Mouse (Mus musculus): ENCODE measurements around the gene Psmc5.
"Not testable (repeated sequence)": the region's sequence is repeated elsewhere in the genome, so short reads cannot be mapped to it uniquely, and the experiment has no call there.

Psmc5 gene

DNA sequence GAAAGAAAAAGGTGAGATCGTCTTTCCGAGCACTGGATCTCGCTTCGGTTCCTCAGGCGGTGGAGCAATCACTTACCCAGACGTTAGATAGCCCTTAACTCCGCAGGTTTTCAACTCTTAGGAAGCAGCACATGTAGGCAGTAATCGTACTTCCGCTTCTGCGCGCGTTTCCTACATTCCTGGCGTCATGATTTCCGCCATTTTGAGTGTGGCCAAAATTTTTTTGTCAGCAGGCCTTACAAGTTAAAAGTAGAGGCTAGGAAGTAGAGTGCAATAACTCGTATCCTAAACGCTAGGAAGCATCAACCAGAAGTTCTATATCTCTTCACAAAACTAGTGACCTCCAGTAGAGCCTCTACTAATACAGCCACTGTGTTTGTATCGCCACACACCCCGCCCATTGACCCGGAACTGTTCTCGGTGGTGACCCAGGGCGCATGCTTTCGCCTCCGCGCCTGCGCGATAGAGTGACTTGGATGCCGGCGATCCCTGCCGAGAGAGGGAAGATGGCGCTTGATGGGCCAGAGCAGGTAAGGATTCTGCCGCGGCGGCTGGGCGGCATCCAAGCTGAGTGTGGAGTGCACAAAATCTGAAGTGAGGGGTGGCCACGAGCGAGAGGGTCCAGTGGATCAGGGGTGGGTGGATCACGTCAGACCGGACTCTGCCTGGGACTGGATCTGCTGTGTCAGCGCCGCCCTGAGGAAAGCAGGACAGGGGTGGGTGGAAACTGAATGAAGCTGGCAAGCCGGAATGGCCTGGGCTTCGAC lies at the start of gene Psmc5, which contains the start of gene Ftsj3:
TSS of gene Psmc5 (plus strand) at position 470 of the 767 bp plus-strand sequence.
TSS of gene Ftsj3 (minus strand) at position 395 of the 767 bp plus-strand sequence.
- peak; percentile 97 for DNase-seq (ENCODE audit: low spot score)

DNA sequence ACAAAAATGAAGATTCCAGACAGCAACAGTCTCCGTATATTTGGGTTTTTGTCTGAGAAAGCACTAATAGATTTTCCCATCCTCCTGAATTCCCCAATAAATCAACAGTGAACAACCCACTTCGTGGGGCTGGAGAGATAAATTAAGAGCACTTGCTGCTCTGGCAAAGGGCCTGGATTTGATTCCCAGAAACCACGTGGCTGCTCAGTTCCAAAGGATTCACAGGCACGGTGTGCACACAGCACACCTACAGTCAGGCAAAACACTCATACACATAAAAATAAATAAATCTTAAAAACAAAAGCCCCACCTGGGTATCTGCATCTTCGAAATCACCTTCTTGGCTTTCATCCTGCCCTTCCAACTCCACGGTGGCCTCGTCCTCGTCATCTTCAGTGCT lies 43.2 kb upstream of the Psmc5 start:
- no peak for DNase-seq (ENCODE audit: low spot score)

DNA sequence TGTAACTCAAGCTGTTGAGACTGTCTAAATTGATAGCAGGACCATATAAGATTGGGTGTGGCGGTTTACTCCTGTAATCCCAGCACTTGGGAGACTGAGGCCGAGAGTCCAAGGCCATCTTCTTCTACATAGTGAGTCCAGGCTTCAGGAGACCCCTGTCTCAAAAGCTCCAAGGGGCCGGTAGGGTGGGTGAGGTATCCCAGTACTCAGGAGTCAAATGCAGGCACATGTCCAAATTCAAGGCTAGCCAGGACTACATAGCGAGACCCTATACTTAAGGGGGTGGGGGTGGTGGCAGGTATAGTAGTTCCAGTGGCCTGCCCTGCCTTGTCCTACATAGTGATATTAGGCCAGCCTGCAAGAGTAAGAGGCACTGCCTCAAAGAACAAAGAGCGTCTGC lies 41.1 kb upstream of the Psmc5 start:
- no peak for DNase-seq (ENCODE audit: low spot score)

DNA sequence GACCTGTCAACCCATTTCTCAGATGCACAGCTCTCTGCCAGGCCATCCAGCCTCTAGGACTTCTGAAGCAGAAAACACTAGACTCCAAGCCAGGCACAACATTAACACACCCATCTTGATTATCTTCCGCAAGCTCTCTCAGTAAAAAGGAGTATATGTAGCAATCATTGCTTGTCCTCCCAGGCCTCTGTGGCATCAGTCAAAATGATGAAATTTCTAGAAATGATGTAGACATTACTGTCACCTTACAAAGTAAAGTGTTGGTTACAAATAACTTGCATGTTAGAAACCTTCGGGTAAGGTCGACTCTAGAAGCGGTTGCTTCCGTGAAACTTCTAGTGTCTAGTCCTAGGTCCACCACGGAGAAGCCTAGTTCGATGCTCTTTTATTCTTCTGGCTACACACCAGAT lies 40.5 kb upstream of the Psmc5 start:
- no peak for DNase-seq (ENCODE audit: low spot score)

DNA sequence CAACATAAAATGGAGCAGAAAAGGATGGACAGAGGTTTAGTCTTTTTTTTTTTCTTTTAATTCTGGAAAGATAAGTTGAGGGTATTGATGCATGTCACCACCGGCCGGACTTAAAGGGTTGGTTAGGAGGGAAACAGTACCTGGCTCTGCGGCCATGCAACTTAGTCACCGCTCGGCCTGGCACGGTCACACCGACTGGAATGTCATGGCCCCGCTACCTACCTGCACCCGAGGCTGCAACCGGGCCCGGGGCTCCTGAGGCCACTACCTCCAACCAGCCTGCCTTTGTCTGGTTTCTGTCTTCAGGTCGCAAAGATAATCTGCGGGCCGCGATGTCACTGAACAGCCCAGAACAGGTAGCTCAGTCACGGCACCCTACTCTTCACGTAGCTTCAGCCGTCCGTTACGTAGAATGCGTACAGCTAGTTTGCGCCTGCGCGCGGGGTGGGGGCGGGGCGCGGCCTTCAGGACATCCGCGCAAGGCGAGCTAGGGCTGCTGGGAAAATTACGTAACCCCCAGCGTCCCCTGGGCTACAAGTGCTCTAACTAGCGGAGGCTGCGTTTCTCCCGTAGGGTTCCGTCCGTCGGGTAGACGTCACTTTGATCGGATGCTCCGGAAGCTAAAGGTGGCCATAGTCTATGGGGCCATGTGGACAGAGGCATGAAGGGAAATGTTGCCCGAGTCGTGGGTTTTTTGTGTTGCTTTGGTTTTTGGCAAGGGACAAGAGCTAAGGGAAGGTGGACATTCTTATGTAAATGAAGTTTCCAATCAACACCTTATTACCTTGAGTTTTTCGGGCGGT lies 39.8 kb upstream of the Psmc5 start, which contains the start of gene Ccdc47:
TSS of gene Ccdc47 (minus strand) at position 418 of the 803 bp plus-strand sequence.
- DNase-seq (ENCODE audit: low spot score), result peak; percentile 97

DNA sequence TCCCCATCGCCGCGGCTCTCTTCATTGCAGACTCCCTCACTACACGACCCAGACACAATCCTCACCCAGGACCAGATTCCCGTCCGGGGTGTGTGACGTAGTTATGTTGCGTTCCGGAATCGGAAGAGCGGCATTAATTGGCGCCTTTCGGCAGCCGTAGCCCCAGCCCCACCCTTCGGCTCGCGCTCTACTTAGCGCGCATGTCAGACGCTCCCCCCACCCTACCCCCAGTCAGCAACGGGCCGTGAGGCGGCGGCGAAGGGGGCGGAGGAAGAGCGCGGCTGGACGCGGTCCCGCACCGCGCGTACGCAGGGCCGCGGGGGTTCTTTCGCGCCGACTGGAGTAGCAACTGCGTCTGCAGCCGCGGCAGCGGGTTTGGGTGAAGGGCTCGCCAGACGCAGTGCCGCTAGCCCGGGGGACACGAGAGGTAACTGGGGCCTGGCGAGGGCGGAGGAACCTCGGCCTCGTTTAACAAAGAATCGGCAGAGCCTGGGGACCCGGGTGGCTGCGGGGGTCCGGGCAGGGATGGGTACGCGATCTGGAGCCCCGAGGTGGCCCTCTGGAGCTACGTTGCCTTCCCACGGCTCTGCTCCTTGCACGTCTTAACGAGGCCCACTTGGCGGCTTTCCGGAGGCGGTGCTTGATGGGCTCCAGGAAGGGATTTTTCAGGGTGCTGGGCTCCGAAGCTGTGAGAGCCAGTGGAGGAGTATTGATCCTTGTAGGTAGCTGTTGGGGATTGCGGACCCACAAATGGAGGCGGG lies 39.0 kb upstream of the Psmc5 start, which contains the start of gene Ddx42:
TSS of gene Ddx42 (plus strand) at position 197 of the 761 bp plus-strand sequence.
- peak; percentile 92 for DNase-seq (ENCODE audit: low spot score)

DNA sequence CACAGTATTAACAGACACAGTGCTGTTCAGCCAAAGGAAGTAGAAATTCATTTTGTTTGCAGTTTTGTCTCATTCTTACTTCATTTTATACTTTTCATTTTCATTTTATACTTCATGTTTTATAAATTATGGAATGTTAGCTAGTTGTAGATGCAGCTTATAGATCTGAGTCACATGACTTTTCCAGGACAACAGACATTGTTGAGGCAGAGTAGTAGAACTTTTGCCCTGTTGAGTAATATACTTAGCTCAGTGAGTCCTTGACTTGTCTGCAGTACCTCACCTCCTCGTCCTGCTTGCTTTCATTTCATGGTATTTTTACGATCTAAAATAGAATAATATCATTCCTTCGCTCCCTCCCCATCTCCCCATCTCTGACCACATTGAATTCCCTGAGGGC lies 35.4 kb upstream of the Psmc5 start:
- no peak for DNase-seq (ENCODE audit: low spot score)

DNA sequence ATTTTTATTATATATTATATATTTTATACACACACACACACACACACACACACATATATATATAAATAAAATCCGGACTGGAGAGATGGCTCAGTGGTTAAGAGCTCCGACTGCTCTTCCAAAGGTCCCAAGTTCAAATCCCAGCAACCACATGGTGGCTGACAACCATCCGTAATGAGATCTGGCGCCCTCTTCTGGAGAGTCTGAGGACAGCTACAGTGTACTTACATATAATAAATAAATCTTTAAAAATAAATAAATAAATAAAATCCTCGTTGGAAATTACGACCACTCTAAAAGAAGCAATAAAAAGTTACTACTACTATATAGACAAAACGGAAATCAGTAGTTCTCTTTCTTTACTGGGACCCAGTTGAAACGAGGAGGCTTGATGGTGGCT lies 22.0 kb upstream of the Psmc5 start:
- DNase-seq (ENCODE audit: low spot score), result not testable (repeated sequence)

DNA sequence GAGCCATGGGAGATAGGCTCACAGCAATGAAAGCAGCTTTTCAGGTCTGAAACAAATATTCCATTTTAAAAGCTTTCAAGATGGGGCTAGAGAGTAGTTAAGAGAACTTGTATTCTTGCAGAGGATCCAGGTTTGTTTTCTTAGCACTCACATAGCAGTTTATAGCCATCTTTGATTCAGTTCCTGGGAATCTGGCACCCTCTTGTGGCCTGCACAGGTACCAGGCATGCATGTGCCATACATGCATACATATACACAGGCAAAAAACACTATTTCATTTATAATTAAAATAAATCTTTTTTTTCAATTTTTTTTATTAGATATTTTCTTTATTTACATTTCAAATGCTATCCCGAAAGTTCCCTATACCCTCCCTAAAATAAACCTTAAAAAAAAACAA lies 9.1 kb upstream of the Psmc5 start:
- no peak for DNase-seq (ENCODE audit: low spot score)

DNA sequence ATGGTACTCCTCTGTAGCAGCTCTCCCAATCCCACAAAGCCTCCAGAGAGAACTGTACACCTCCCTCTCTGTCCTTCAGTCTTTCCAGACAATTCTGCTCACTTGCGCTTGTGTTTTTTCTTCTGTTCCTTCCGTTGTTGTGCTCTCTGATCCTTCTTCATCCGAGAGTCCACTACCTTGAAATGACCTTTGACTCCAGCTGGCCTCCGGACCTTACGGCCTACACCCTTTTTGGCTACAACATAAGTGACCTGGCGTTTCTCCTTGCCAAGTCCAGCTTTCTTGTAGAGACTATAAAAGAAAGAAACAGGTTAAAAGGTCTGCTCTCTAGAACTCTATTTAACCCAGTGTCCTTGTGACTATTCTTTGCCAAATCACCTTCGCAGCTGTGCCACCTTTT lies 6.6 kb upstream of the Psmc5 start:
- DNase-seq (ENCODE audit: low spot score), result no peak

DNA sequence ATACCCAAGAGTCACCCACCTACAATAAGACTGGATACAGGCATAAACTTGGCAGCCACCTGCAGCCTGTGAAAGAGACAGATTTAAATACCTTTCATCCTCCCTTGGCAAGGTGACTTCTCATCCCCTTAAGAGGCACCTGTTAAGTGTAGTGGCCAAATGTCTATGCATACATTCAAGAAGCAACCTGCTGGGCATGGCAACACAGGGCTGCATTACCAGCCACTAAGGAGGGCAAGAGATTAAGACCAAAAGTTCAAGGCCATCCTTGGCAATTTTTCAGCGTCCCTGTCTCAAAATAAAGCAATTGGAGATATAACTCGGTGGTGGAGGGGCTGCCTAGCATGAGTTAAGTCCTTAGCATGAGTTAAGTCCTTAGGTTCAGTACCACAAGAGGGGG lies 1.2 kb upstream of the Psmc5 start:
- DNase-seq (ENCODE audit: low spot score), result no peak

DNA sequence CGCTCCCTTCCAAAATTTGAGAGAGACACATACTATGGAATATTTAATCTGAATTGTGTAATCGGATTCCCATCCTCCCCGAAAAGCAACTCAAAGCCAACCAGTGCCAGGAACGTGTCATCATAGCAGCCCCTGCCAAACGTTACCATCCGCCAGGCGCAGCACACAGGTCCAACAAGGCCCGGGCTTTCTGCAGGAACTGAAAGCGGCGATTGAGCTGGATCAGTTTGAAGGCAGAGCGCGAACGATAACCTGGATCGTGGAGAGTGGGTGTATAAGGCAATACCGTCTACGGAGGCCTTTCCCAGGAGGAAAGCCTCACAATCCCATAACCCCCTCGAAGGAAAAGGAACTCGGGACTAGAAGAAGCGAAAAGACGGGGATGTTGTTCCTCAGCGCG lies 780 bp upstream of the Psmc5 start:
- DNase-seq (ENCODE audit: low spot score), result no peak

DNA sequence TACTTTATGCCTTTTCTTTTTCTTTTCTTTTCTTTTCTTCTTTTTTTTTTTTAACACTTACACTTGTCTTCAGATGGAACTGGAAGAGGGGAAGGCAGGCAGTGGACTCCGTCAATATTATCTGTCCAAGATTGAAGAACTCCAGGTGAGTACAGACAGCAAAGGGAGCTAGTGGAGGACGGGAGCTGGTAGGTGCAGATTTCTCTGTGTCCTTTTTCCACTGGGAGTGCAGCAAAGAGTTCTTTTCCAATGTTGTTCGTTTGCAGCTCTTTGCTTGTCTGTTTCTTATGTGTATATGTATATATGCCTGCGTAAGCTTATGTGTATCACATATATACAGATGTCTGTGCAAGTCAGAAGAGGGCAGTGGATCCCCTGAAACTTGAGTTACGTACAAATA lies 821 bp downstream of the Psmc5 start:
- DNase-seq (ENCODE audit: low spot score), result no peak

DNA sequence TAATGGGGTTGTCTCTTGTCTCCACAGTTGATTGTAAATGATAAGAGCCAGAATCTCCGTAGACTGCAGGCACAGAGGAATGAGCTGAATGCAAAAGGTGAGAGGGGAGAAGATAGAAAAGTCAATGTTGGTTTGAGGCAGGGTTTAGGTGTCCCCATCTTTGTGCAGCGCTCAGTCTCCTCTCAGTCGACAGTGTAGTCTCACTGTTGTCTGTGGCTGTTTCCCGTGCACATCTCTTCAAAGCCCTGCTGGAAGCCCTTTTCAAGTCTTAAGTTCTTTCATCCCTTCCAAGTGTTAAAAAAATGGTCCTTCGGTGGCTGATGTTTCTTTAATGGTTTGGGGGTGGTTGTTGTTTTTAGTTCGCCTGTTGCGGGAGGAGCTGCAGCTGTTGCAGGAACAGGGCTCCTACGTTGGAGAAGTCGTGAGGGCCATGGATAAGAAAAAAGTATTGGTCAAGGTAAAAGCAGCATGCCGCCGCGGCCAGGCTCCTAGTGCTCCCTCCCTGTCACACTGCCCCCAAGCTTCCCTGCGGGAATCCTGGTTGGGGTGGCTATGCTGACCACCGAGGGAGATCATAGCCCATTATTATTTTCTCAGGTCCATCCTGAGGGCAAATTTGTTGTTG lies 5.0 kb downstream of the Psmc5 start:
- DNase-seq (ENCODE audit: low spot score), result no peak

DNA sequence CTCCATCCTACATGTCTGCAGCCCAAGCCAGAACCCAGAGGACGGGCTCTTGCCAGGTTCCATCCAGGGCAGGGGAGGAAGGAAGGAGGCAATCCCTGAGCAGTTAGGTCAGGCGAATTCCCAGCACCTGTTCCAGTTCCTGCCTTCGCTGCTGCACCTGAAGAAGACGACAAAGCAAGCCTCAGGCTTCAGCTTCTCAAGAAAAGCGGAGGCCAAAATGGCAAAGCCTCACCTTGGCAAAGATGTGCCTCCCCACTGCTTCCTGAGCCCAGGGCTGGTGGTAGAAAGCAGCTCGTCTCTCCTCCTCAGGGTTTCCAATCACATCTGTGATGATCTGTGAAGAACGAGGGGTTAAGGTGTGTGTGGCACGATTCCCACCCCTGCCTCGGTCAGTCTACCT lies 8.0 kb downstream of the Psmc5 start:
- no peak for DNase-seq (ENCODE audit: low spot score)

DNA sequence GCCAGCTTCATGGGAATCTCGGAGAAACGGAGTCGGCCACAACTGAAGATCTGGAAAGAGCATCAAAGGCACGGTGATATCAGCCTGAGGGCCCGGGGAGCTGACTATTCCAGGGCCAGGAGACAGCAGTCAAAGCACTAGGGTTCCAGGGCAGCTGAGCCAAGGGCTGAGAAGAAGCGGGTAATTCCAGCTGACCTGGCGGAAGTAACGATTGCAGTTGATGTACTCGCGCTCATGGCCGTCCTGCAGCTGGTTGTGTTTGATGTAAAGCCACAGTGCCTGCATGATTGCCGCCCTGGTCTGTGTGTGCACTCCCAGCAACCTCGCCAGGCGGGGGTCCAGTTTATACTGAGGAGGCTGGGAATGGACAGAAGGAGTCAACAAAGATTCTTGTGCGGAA lies 9.0 kb downstream of the Psmc5 start:
- DNase-seq (ENCODE audit: low spot score), result no peak

DNA sequence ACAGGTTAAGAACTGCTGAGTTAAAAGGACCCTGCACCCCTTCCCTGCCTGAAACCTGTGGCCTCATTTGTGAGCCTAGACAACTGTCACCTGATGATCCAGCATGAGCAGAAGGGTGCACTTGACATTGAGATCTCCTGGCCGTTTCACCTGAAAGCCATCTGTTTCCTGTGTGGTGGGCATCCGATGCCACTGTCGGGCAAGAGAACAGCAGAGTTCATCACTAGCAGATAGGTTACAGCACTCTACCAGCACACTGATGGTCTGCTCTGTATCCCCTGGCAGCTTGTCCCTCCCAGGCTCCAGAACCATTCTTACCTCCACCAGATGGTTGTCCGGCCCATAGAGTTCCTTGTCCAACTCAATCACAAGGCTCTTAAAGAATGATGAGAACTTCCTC lies 9.6 kb downstream of the Psmc5 start:
- no peak for DNase-seq (ENCODE audit: low spot score)

DNA sequence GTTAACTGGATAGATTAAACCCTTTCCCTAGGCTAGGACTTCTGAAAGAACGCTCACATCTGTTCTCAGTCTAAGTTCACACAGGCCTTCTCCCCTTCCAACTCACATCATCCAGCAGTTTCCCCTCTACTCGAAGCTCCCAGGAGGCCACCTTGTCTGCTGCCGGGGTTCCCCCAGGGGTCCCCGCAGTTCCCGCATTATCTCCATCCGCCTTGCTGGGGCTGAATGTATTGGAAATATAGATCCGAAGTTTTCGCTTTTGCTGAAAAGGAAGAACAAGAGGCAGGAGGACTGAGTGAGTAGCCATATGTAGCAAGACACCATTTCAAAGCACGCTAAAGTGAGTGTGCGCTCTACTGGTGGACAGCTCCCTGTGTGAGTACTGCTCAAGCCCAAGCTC lies 10.5 kb downstream of the Psmc5 start:
- no peak for DNase-seq (ENCODE audit: low spot score)

DNA sequence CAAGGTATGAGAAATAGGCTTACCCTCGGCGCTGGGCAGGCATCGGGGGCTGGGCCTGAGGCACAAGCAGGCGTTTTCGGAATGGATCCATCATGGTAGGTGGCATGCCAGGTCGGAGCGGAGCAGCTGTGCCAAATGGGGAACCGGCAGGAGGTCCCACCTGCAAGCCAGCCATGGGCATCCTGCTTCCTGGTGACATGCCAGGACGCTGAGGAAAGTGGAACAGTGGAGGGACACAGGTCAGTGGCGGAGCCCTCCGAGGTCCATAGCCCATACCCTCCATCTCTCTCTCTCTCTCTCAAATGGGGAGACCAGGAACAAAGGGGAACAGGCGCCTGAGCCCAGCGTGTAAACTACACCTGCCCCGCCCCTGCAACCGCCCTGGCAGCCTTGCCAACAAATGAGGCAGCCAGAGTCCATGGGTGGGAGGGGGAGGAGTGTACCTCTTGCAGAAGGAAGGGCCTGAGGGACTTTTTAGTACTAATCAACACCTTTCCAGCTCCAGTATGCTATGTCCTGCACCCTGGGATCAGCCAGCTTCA lies 11.4 kb downstream of the Psmc5 start:
- DNase-seq (ENCODE audit: low spot score), result no peak

DNA sequence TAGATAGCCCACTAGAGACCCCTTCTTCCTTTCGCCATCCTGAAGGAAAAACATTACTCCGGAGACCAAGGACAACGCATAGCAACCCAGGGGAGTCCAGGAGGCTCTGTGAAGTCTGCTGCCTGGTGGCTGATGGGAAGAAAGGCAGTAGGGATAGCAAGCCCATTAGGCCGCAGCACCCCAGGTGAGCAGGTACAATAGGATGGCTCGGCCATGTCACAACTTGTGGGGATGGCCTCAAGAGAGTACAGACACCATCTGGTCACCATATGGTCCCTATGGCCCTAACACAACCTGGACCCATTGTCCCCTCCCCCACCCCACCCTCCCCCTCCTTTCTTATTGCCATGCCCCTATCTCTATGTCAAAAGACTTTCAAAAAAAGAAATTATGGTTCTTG lies 11.9 kb downstream of the Psmc5 start:
- DNase-seq (ENCODE audit: low spot score), result no peak

DNA sequence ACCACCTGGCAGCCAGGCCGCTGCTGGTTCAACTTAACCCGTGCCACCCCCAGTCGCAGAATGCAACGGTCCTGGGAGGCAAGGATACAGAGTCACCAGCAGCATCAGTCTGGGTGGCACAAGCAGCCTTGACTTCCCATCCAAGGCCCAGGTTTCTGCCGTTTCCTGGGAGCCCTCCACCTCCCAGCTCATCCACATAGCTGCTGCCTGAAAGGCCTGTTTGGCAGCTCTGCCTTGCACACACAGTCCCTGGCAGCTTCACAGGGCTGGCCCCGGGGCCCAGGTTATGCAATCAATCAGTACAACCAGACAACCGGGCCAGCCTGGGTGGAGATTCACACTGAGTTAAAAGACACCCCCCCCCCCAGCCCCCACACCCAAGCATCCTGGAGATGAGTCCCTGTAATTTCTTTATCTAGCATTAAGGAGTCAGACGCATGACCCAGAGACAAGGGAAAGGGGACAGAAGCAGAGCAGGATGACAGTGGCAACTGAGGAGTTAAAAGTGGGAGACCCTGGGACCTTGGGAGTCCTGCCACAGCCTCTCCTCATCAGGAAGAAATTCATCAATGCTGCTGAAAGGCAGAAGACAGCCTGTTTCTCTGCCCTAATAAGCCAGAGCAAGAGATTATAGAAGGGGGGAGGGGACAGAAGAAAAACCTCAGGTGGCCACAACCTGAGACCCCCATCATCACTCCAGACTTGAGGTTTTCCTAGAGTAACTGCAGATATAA lies 12.5 kb downstream of the Psmc5 start:
- DNase-seq (ENCODE audit: low spot score), result no peak

Measured in left cerebral cortex, adult 11 months (tissue).